Mouse (Mus musculus) testis, adult 2 months (tissue): ENCODE data around the gene Anxa6. TPM values are rescaled to one million over a fixed set of nuclear protein-coding genes. Genes with fewer than 3 reads are reported as not detected.

Experiments
- H3K27ac ChIP-seq: fragments of 200-500 bp; 2 replicates; pipeline ENCODE4 v1.5.1; 2012; ENCODE audit warnings: low read depth, low read length; ENCODE audit not compliant: control insufficient read depth, insufficient read depth
- H3K27me3 ChIP-seq: fragments of 200-500 bp; 2 replicates; pipeline ENCODE4 v1.6.1; 2012; ENCODE audit warnings: mild to moderate bottlenecking, low read length, moderate library complexity; ENCODE audit not compliant: control insufficient read depth, insufficient read depth
- H3K36me3 ChIP-seq: fragments of 200-500 bp; 2 replicates; pipeline ENCODE4 v1.6.1; 2012; ENCODE audit warnings: mild to moderate bottlenecking, low read length; ENCODE audit not compliant: control insufficient read depth, insufficient read depth
- H3K4me1 ChIP-seq: fragments of 200-500 bp; 2 replicates; pipeline ENCODE4 v1.6.1; 2012; ENCODE audit warnings: low read length; ENCODE audit not compliant: control insufficient read depth, insufficient read depth
- H3K4me3 ChIP-seq: fragments of 200-500 bp; 2 replicates; pipeline ENCODE4 v1.5.1; 2012; ENCODE audit warnings: low read depth, mild to moderate bottlenecking, low read length, moderate library complexity, mixed read lengths; ENCODE audit not compliant: control insufficient read depth
- CTCF ChIP-seq: fragments of 200-500 bp; IDR thresholded peaks from 2 replicates; pipeline ENCODE4 v1.5.1; 2012; ENCODE audit warnings: low read depth, mild to moderate bottlenecking, inconsistent platforms, low read length, moderate library complexity; ENCODE audit not compliant: control insufficient read depth, insufficient read depth, insufficient replicate concordance
- POLR2A ChIP-seq: fragments of 200-500 bp; IDR thresholded peaks from 2 replicates; pipeline ENCODE4 v1.6.1; 2012; ENCODE audit warnings: low read depth, mild to moderate bottlenecking, inconsistent platforms, low read length, moderate library complexity; ENCODE audit not compliant: control insufficient read depth
- polyA plus RNA-seq: library from polyadenylated mRNA; depleted of rRNA; stranded (reverse); fragments of >200 nt; gene quantifications from 2 replicates; pipeline ENCODE4 v1.2.3, GENCODE M21; 2012; rRNA removed

The Anxa6 gene
- polyA plus RNA-seq, 1 experiment = 4.9 TPM

DNA sequence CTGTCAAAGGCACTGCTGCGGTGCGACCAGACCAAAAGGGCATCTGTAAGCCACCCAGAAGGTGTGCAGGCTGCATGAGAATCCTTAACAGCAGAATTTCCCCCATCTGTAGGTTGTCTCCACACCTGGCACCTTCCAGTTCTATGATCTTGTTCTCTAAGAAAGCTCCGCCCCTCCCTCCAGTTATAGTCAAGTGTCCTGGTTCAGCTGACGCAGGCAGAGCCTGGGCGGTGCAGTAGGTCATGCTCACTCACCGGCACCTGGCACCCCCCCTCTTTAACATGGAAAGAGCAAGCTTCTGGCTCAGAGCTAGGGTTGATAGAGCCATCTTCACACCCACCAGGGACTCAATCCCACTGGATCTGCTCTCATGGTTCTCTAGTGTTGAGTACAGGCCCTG is 104.0 kb downstream of the Anxa6 start:
- H3K36me3 ChIP-seq = no peaks in the 10 kb centered on the region
- H3K4me3 ChIP-seq = no peak overlapping the region
- no peaks in the 10 kb centered on the region for H3K4me1 ChIP-seq
- H3K27ac ChIP-seq = no peak overlapping the region
- H3K27me3 ChIP-seq = no peaks in the 10 kb centered on the region
- no peak for TF ChIP-seq POLR2A
- no peak for TF ChIP-seq CTCF

Other genes starting within 250 kb of the Anxa6 start
- 19.3 and 27.6 TPM in 2 replicates for gene Cdc42se2, start 245.8 kb downstream of the Anxa6 start, polyA plus RNA-seq
- 25.3 and 25.5 TPM in 2 replicates for gene Lyrm7, start 172.5 kb downstream of the Anxa6 start, polyA plus RNA-seq
- 372 and 405 TPM in 2 replicates for gene Hint1, start 167.1 kb downstream of the Anxa6 start, polyA plus RNA-seq
- gene Gpx3, start 131.0 kb downstream of the Anxa6 start, polyA plus RNA-seq = 13.0 and 145 TPM in 2 replicates
- 5.4 and 7.2 TPM in 2 replicates for gene Tnip1, start 70.5 kb downstream of the Anxa6 start, polyA plus RNA-seq
- 2.1 and 2.2 TPM in 2 replicates for gene Ccdc69, start 44.7 kb upstream of the Anxa6 start, polyA plus RNA-seq
- 115 and 137 TPM in 2 replicates for gene Gm2a, start 64.7 kb upstream of the Anxa6 start, polyA plus RNA-seq
- 87.6 and 103 TPM in 2 replicates for gene Slc36a3, start 118.3 kb upstream of the Anxa6 start, polyA plus RNA-seq
- gene Slc36a2, start 151.6 kb upstream of the Anxa6 start, polyA plus RNA-seq = 0.56 and 0.65 TPM in 2 replicates
- gene Slc36a1, start 170.9 kb upstream of the Anxa6 start, polyA plus RNA-seq = 15.2 and 18.1 TPM in 2 replicates